Mouse (Mus musculus): ENCODE measurements around the gene Vps13d. TPM values are rescaled to one million over a fixed set of nuclear protein-coding genes. Genes with fewer than 3 reads are reported as not detected.

Gene Vps13d
- polyA plus RNA-seq, 1 experiment from 2014 or later, result 15.2 TPM

DNA sequence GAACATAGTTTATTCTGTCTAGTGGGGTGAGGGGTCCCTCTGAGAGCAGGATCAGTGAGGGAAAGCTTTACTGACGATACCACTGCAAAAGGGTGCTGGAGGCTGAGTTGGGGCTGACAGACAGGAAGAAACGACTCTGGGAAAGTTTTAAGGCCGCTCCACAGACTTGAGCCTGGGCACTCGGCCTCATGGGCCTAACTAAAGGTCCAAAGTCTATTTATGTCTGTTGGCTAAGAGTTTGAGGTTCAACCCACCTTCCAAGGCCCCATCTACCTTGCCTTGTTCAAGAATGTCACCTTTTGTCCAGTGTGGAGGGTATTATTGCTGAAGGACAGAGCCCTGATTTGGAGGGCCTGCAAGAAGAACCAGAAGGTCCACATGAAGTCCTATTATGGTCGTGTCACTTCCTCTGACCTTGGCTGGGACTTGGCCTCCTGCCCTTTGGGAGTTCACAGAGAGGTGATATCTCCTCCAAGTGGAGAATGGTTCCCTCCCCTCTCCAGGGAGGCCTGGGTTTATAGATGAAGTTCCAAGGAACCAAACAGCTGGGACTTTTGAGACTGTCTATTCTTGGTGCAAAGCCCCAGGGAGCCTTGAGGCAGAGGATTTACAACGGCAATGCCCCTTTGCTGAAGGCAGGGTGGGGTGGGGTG lies 246.9 kb downstream of the Vps13d start:
- H3K4me3 ChIP-seq (ENCODE audit: low read depth, low read length), result no peak overlapping the region
- ATAC-seq (ENCODE audit: low FRiP score) (no peak), DNase-seq (ENCODE audit: low spot score) (no peak)
- WGBS, result 66% methylated on average over 6 of the region's 6 CpGs
- H3K36me3 ChIP-seq (ENCODE audit: control insufficient read depth, insufficient read depth, low read length), result no peaks in the 10 kb centered on the region
- no peak overlapping the region for H3K4me2 ChIP-seq (replicated peaks; ENCODE audit: low read depth, low read length)
- no peaks in the 10 kb centered on the region; the same call in 1 of the 2 replicates for H3K4me1 ChIP-seq (replicated peaks; ENCODE audit: control insufficient read depth, insufficient read depth, low read length)
- H3K9ac ChIP-seq (ENCODE audit: low read depth, low read length), result no peak overlapping the region
- H3K9me3 ChIP-seq (ENCODE audit: control insufficient read depth, low read length), result no peaks in the 10 kb centered on the region
- no peaks in the 10 kb centered on the region for H3K27me3 ChIP-seq (ENCODE audit: control insufficient read depth, insufficient read depth, low read length)
- no peak overlapping the region for H3K27ac ChIP-seq (ENCODE audit: low read depth, low read length)

DNA sequence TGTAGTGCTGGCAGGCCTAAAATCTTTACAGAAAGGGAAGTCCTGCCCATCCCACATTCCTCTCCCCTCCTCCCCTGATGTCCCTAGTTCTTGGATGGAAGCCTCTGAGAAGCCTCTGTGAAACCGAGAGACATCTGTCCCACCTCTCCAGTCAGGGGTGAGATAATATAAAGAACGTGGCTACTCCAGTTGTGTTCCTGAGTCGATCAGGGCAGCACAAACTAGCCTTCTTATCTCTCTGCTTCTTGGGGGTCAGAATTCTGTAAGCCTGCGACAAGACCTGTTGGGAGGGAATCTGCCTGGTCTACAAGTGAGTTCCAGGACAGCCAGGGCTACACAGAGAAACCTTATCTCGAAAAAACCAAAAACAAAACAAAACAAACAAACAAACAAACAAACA lies 251.5 kb downstream of the Vps13d start:
- H3K4me2 ChIP-seq (replicated peaks; ENCODE audit: low read depth, low read length), result no peak overlapping the region
- no peak overlapping the region for H3K4me3 ChIP-seq (ENCODE audit: low read depth, low read length)
- no peaks in the 10 kb centered on the region for H3K9me3 ChIP-seq (ENCODE audit: control insufficient read depth, low read length)
- H3K27ac ChIP-seq (ENCODE audit: low read depth, low read length), result no peak overlapping the region
- no peaks in the 10 kb centered on the region for H3K4me1 ChIP-seq (replicated peaks; ENCODE audit: control insufficient read depth, insufficient read depth, low read length)
- no peak overlapping the region for H3K9ac ChIP-seq (ENCODE audit: low read depth, low read length)
- WGBS, result 81% methylated on average over 5 of the region's 5 CpGs
- DNase-seq (ENCODE audit: low spot score) (no peak), ATAC-seq (ENCODE audit: low FRiP score) (no peak)
- H3K27me3 ChIP-seq (ENCODE audit: control insufficient read depth, insufficient read depth, low read length), result no peaks in the 10 kb centered on the region
- H3K36me3 ChIP-seq (ENCODE audit: control insufficient read depth, insufficient read depth, low read length), result no peaks in the 10 kb centered on the region

DNA sequence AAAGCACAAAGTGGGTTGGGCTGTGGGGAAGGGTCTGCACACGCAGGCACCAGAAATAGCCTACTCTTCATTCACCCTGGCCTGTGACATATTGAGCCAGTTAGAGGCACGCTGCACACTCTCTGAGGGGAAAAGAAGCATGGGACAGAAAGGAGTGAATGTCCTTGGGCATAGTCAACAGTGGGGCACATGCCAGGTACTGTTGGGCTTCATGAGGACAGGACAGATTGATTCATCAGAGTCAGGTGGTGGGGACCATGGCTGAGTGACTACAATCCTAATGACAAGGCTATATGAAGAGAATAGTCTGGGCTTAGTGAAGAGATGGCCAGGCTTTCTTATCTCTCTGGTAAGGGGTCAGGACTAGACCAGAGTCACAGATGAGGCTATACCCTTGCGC lies 252.4 kb downstream of the Vps13d start:
- H3K9me3 ChIP-seq (ENCODE audit: control insufficient read depth, low read length), result no peaks in the 10 kb centered on the region
- no peak for ATAC-seq (ENCODE audit: low FRiP score)
- H3K4me2 ChIP-seq (replicated peaks; ENCODE audit: low read depth, low read length), result no peak overlapping the region
- no peak for DNase-seq (ENCODE audit: low spot score)
- H3K36me3 ChIP-seq (ENCODE audit: control insufficient read depth, insufficient read depth, low read length), result no peaks in the 10 kb centered on the region
- H3K27ac ChIP-seq (ENCODE audit: low read depth, low read length), result no peak overlapping the region
- WGBS, result 100% methylated on average over 3 of the region's 3 CpGs
- no peak overlapping the region for H3K4me3 ChIP-seq (ENCODE audit: low read depth, low read length)
- no peak overlapping the region for H3K9ac ChIP-seq (ENCODE audit: low read depth, low read length)
- no peaks in the 10 kb centered on the region for H3K27me3 ChIP-seq (ENCODE audit: control insufficient read depth, insufficient read depth, low read length)
- H3K4me1 ChIP-seq (replicated peaks; ENCODE audit: control insufficient read depth, insufficient read depth, low read length), result no peaks in the 10 kb centered on the region

DNA sequence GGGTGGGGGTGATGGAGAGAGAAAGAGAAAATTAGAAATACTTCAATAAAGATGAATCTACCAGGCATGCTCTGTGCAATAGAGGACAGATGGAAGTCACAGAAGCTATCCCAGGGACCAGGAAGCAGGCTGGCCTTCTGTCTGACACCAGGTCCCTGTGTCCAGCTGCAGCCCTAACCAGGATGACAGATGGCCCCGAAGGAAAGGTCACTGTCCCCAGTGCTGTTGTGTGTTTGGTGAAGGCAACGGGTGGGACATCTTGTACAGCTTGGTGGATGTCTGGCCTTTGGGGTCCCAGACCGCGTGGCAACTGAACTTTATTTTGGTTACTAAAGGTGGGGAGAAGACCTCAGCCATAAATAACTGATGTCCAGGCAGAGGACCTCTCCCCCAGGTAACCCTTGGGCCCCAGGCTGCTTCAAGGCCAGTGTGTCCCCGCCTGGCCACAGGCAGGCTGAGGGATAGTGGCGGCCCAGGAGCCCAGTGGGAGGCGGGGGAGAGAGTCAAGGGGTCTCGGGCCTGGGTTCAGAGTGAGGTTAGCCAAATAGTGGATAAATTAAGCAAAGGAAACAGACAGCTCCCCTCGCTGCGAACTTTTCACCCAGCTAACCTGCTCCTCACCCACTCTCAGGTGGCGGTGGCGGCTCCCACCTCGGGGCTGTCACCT lies 253.9 kb downstream of the Vps13d start:
- Histone ChIP-seq H3K4me3 (ENCODE audit: low read depth, low read length) (no peak overlapping the region), H3K9ac (ENCODE audit: low read depth, low read length) (no peak overlapping the region), H3K9me3 (ENCODE audit: control insufficient read depth, low read length) (no peaks in the 10 kb centered on the region), H3K4me1 (replicated peaks; ENCODE audit: control insufficient read depth, insufficient read depth, low read length) (no peaks in the 10 kb centered on the region), H3K36me3 (ENCODE audit: control insufficient read depth, insufficient read depth, low read length) (no peaks in the 10 kb centered on the region), H3K27ac (ENCODE audit: low read depth, low read length) (no peak overlapping the region), H3K4me2 (replicated peaks; ENCODE audit: low read depth, low read length) (no peak overlapping the region), H3K27me3 (ENCODE audit: control insufficient read depth, insufficient read depth, low read length) (no peaks in the 10 kb centered on the region)
- ATAC-seq (ENCODE audit: low FRiP score) (no peak), DNase-seq (ENCODE audit: low spot score) (no peak)
- WGBS, result 62% methylated on average over 13 of the region's 13 CpGs

DNA sequence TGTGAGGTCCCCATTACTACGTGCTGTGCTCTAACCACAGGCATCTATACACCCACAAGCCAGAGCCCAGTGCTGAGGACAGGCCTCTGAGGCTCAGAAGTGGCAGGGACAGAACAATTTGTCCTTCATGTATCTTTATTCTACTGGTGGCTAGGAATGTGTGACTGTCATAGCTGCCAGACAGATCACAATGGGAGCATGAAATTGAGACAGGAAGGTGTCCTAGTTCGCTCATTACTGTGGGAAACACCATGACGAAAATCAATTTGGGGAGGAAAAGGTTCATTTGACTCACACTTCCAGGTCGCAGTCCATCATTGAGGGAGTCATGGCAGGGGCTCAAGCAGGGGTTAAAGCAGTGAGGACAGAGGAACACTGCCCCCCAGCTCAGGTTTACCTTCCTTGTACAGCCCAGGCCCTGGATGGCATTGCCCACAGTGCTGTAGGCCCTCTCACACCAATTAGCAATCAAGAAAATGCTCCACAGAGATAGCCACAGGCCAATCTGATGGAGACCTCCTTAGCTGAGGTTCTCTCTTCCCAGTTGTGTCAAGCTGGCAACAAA lies 254.9 kb downstream of the Vps13d start:
- no peaks in the 10 kb centered on the region for H3K4me1 ChIP-seq (replicated peaks; ENCODE audit: control insufficient read depth, insufficient read depth, low read length)
- H3K36me3 ChIP-seq (ENCODE audit: control insufficient read depth, insufficient read depth, low read length), result no peaks in the 10 kb centered on the region
- 68% methylated on average over 4 of the region's 4 CpGs for WGBS
- ATAC-seq (ENCODE audit: low FRiP score) (no peak), DNase-seq (ENCODE audit: low spot score) (no peak)
- no peak overlapping the region for H3K9ac ChIP-seq (ENCODE audit: low read depth, low read length)
- H3K4me3 ChIP-seq (ENCODE audit: low read depth, low read length), result no peak overlapping the region
- no peaks in the 10 kb centered on the region for H3K9me3 ChIP-seq (ENCODE audit: control insufficient read depth, low read length)
- H3K27me3 ChIP-seq (ENCODE audit: control insufficient read depth, insufficient read depth, low read length), result no peaks in the 10 kb centered on the region
- H3K4me2 ChIP-seq (replicated peaks; ENCODE audit: low read depth, low read length), result no peak overlapping the region
- no peak overlapping the region for H3K27ac ChIP-seq (ENCODE audit: low read depth, low read length)

DNA sequence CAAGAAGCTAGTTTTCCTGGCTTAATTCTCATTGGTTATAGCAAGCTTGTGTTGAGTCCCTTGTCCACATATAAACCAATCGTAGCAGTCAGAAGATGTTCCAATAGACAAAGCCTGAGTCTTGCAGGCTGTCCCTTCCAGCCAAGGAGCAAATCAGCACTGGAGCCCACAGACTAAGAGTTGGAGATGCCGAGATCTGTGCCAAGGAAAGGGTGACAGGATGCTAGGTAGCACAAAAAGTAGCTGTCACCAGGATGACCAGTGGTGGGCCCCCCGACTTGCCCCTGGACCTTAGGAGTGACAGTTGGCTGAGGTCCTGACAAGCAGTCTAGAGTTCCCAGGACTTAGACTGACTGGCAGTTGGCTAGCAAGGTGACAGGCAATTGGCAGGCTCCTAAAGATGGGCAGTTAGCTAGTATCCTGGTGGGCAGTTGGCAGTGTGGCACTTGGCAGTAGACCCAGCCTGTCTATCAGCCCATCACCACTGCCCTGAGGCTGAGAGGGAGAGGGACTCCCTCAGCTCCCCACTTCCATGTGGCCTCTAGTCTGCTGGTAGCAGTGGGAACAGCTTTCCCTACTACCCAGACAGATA lies 258.1 kb downstream of the Vps13d start:
- Histone ChIP-seq H3K4me1 (replicated peaks; ENCODE audit: control insufficient read depth, insufficient read depth, low read length) (no peaks in the 10 kb centered on the region), H3K9ac (ENCODE audit: low read depth, low read length) (no peak overlapping the region), H3K27ac (ENCODE audit: low read depth, low read length) (no peak overlapping the region), H3K9me3 (ENCODE audit: control insufficient read depth, low read length) (no peaks in the 10 kb centered on the region), H3K36me3 (ENCODE audit: control insufficient read depth, insufficient read depth, low read length) (no peaks in the 10 kb centered on the region), H3K4me2 (replicated peaks; ENCODE audit: low read depth, low read length) (no peak overlapping the region), H3K27me3 (ENCODE audit: control insufficient read depth, insufficient read depth, low read length) (no peaks in the 10 kb centered on the region), H3K4me3 (ENCODE audit: low read depth, low read length) (no peak overlapping the region)
- WGBS, result 89% methylated on average over 3 of the region's 3 CpGs
- ATAC-seq (ENCODE audit: low FRiP score) (no peak), DNase-seq (ENCODE audit: low spot score) (no peak)

DNA sequence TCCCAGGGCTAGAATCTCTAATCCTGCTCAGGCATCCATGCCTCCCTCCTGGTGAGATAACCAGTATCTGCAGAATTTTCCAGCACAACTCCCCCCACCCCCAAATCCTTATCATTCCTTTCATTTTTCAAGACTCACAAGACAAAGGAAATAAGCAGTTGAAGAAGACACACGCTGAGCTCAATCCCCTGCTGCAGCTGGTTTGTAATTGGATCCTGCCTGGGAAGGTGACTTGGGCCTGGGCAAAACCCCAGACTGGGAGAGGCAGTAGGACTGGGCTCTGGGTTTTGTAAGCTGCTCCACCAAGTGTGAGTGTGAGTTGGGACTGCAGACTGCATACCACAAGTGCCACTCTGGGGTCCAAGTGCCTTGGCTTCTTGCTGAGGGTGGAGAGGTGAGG lies 260.3 kb downstream of the Vps13d start:
- H3K36me3 ChIP-seq (ENCODE audit: control insufficient read depth, insufficient read depth, low read length), result no peaks in the 10 kb centered on the region
- no peak for ATAC-seq (ENCODE audit: low FRiP score)
- WGBS, result 8% methylated on average over 1 of the region's 1 CpGs
- no peak overlapping the region for H3K4me2 ChIP-seq (replicated peaks; ENCODE audit: low read depth, low read length)
- H3K4me3 ChIP-seq (ENCODE audit: low read depth, low read length), result no peak overlapping the region
- H3K9ac ChIP-seq (ENCODE audit: low read depth, low read length), result no peak overlapping the region
- H3K27ac ChIP-seq (ENCODE audit: low read depth, low read length), result no peak overlapping the region
- H3K4me1 ChIP-seq (replicated peaks; ENCODE audit: control insufficient read depth, insufficient read depth, low read length), result no peaks in the 10 kb centered on the region
- DNase-seq (ENCODE audit: low spot score), result no peak
- no peaks in the 10 kb centered on the region for H3K9me3 ChIP-seq (ENCODE audit: control insufficient read depth, low read length)
- no peaks in the 10 kb centered on the region for H3K27me3 ChIP-seq (ENCODE audit: control insufficient read depth, insufficient read depth, low read length)

DNA sequence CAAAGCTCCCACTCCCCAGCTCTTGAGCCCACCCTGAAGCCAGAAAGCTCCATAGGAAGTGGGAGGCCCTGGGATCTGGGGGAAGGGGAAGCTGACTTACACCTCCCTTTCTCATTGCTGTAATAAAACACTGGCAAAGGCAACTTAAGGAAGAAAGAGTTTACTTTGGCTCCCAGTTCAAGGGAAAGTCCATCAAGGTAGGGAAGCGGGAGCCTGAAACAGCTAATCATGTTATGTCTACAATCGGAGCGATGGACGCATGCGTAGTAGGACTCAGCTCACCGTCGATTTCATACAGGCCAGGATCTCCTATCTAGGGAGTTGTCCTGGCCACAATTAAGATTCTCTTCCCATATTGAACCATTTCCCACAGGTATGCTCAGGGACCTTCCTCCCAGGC lies 263.6 kb downstream of the Vps13d start:
- no peaks in the 10 kb centered on the region for H3K27me3 ChIP-seq (ENCODE audit: control insufficient read depth, insufficient read depth, low read length)
- no peak for DNase-seq (ENCODE audit: low spot score)
- WGBS, result 89% methylated on average over 7 of the region's 7 CpGs

DNA sequence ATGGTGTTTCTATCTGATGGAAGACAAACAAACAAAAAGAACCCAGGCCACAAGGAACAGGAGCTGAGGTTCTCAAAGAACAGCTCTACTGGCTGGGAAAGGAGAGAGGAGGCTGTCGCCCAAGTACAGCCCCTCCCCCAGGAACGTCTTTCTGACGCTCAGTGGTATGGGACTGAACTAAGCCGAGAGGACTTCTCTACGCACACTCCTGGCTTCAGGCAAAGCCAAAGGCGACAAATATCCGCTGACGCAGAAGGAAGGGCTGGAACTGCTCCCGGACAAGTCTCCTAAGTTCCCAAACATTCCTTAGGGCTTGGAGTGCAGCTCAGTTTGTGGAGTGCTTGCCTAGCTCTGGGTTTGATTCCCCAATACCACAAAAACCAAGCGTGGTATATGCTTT lies 264.4 kb downstream of the Vps13d start:
- Histone ChIP-seq H3K27ac (ENCODE audit: low read depth, low read length) (no peak overlapping the region), H3K4me2 (replicated peaks; ENCODE audit: low read depth, low read length) (no peak overlapping the region), H3K9ac (ENCODE audit: low read depth, low read length) (no peak overlapping the region), H3K36me3 (ENCODE audit: control insufficient read depth, insufficient read depth, low read length) (no peaks in the 10 kb centered on the region), H3K4me1 (replicated peaks; ENCODE audit: control insufficient read depth, insufficient read depth, low read length) (no peaks in the 10 kb centered on the region), H3K27me3 (ENCODE audit: control insufficient read depth, insufficient read depth, low read length) (no peaks in the 10 kb centered on the region), H3K4me3 (ENCODE audit: low read depth, low read length) (no peak overlapping the region), H3K9me3 (ENCODE audit: control insufficient read depth, low read length) (no peaks in the 10 kb centered on the region)
- DNase-seq (ENCODE audit: low spot score), result no peak
- WGBS, result 38% methylated on average over 10 of the region's 10 CpGs
- ATAC-seq (ENCODE audit: low FRiP score), result no peak

More for the DNA sequence above, 263.6 kb downstream of the Vps13d start:
- Histone ChIP-seq H3K27ac (ENCODE audit: low read depth, low read length) (no peak overlapping the region), H3K9ac (ENCODE audit: low read depth, low read length) (no peak overlapping the region), H3K4me1 (replicated peaks; ENCODE audit: control insufficient read depth, insufficient read depth, low read length) (no peaks in the 10 kb centered on the region), H3K4me3 (ENCODE audit: low read depth, low read length) (no peak overlapping the region), H3K36me3 (ENCODE audit: control insufficient read depth, insufficient read depth, low read length) (no peaks in the 10 kb centered on the region), H3K9me3 (ENCODE audit: control insufficient read depth, low read length) (no peaks in the 10 kb centered on the region), H3K4me2 (replicated peaks; ENCODE audit: low read depth, low read length) (no peak overlapping the region)
- no peak for ATAC-seq (ENCODE audit: low FRiP score)
